Mouse (Mus musculus): ENCODE data around the gene Elk3. TPM values are rescaled to one million over a fixed set of nuclear protein-coding genes. Genes with fewer than 3 reads are reported as not detected.

Elk3 gene
- polyA plus RNA-seq, 1 experiment from 2014 or later, result 17.6 TPM

DNA sequence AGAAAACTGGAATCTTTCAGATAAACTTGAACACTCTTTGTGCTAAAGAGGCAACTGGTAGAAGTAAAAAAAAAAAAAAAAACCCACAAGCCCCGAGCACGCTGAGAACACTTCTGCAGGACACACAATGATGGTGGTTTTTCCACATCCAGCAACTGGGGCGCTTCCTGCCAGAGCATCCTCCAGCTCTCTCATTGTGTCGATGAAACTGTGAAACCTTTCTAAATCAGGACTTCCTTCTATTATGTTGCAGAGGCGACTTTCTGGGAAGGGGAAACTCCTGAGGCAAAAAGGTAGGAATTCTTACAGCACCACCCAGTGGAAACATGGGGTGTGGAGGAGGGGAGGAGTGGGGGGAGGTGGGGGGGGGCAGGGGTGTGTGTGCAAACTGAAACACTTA is 13.2 kb downstream of the Elk3 start:
- Histone ChIP-seq H3K4me3 (ENCODE audit: low read depth, low read length) (no peak overlapping the region), H3K4me2 (no peak overlapping the region), H3K27ac (ENCODE audit: low read depth, low read length) (no peak overlapping the region), H3K4me1 (replicated peaks; ENCODE audit: control insufficient read depth, insufficient read depth, low read length) (peaks cover 6% of the 10 kb centered on the region), H3K9ac (ENCODE audit: low read depth, low read length) (no peak overlapping the region), H3K9me3 (ENCODE audit: control insufficient read depth, low read length) (no peaks in the 10 kb centered on the region), H3K27me3 (replicated peaks; ENCODE audit: control insufficient read depth, insufficient read depth, low read length) (no peaks in the 10 kb centered on the region), H3K36me3 (ENCODE audit: control insufficient read depth, insufficient read depth, low read length) (no peaks in the 10 kb centered on the region)
- WGBS, result 34% methylated on average over 5 of the region's 5 CpGs
- no peak for ATAC-seq (replicated peaks; ENCODE audit: low FRiP score)
- no peak for DNase-seq (ENCODE audit: low spot score)

DNA sequence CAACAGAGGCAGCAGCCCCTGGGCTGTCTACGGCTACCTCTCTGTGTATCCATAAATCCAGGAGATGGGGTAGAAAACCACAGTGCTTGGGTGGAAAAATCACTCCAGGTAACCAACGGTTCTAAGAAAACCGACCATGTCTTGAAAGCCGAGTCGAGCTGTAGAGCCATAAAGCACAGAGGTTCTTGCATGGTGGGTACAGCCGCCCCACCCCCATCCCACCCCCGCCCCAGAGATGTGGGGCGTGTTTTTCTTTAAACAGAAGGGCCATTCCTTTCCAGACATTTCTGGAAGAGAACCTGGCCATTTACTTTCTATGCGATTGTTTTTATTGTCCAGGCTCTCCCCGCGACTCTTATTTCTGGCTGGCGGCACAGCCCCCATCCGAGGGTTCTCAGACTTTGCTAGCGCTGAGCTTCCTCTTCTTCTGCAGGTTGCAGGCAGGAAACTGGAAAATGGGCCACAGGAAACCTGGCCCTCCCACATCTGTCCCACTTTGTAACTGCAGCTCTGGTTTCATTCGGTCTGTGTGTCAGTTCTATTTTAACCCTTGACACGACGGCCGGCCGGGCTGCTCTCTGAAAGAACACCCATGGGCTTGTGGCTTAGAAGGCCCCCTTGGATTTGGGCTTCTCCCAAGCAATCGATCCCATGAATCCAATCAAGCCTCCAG is 16.3 kb downstream of the Elk3 start:
- peak overlapping the region; percentile 45 for H3K4me2 ChIP-seq
- peaks cover 9% of the 10 kb centered on the region for H3K4me1 ChIP-seq (replicated peaks; ENCODE audit: control insufficient read depth, insufficient read depth, low read length)
- ATAC-seq (replicated peaks; ENCODE audit: low FRiP score), result no peak
- H3K27me3 ChIP-seq (replicated peaks; ENCODE audit: control insufficient read depth, insufficient read depth, low read length), result no peaks in the 10 kb centered on the region
- peak overlapping the region; percentile 25; the same call in 1 of the 2 replicates for H3K27ac ChIP-seq (ENCODE audit: low read depth, low read length)
- H3K9me3 ChIP-seq (ENCODE audit: control insufficient read depth, low read length), result no peaks in the 10 kb centered on the region
- H3K4me3 ChIP-seq (ENCODE audit: low read depth, low read length), result peak overlapping the region; percentile 19; the same call in 1 of the 2 replicates
- no peaks in the 10 kb centered on the region for H3K36me3 ChIP-seq (ENCODE audit: control insufficient read depth, insufficient read depth, low read length)
- 31% methylated on average over 20 of the region's 20 CpGs for WGBS
- no peak overlapping the region for H3K9ac ChIP-seq (ENCODE audit: low read depth, low read length)
- no peak for DNase-seq (ENCODE audit: low spot score)

DNA sequence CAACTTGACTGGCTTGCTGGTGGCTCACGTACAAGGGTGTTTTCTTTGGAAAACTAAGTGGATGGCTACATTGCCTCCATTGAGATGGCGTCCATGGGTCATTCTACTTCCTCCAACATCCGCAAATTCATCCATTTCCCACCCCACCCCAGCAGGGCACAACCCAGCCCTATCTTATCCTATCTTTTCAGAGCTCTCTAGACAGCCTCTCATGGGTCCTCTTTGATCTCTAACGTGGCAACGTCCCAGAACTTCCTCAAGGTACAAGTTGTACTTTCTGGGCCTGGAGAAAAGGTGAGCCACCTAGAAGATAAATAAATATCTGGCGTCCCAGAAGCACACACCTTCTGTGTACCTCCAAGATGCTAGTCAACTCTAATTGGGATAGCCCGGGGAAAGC is 17.3 kb downstream of the Elk3 start:
- H3K36me3 ChIP-seq (ENCODE audit: control insufficient read depth, insufficient read depth, low read length), result no peaks in the 10 kb centered on the region
- H3K9me3 ChIP-seq (ENCODE audit: control insufficient read depth, low read length), result no peaks in the 10 kb centered on the region
- H3K4me2 ChIP-seq, result no peak overlapping the region
- H3K27ac ChIP-seq (ENCODE audit: low read depth, low read length), result no peak overlapping the region
- DNase-seq (ENCODE audit: low spot score), result no peak
- H3K27me3 ChIP-seq (replicated peaks; ENCODE audit: control insufficient read depth, insufficient read depth, low read length), result no peaks in the 10 kb centered on the region
- ATAC-seq (replicated peaks; ENCODE audit: low FRiP score), result no peak
- no peak overlapping the region for H3K9ac ChIP-seq (ENCODE audit: low read depth, low read length)
- 47% methylated on average over 7 of the region's 7 CpGs for WGBS
- no peak overlapping the region for H3K4me3 ChIP-seq (ENCODE audit: low read depth, low read length)
- peaks cover 9% of the 10 kb centered on the region for H3K4me1 ChIP-seq (replicated peaks; ENCODE audit: control insufficient read depth, insufficient read depth, low read length)

DNA sequence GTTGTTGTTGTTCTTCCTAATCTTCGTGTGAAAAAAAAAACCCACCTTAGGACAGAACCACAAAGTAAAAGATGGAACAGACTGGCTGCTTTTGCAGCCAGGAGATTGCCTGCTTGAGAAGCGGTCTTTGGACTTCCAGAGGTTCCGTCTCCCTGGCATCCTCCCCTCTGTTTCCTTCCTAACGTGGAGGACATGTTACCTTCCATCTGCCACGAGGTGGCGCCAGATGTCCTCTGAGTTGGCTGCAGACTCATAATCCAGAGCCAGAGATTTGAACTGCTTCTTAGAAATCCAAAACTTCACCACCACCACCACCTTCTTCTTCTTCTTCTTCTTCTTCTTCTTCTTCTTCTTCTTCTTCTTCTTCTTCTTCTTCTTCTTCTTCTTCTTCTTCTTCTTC is 19.1 kb downstream of the Elk3 start:
- no peak; the same call in 1 of the 2 replicates for ATAC-seq (replicated peaks; ENCODE audit: low FRiP score)
- no peak overlapping the region for H3K27ac ChIP-seq (ENCODE audit: low read depth, low read length)
- H3K9me3 ChIP-seq (ENCODE audit: control insufficient read depth, low read length), result no peaks in the 10 kb centered on the region
- 0 out of 2 replicates have a peak overlapping the region, but pooled peaks have one; percentile 1 for H3K4me2 ChIP-seq
- no peak overlapping the region for H3K9ac ChIP-seq (ENCODE audit: low read depth, low read length)
- no peaks in the 10 kb centered on the region; the same call in 1 of the 2 replicates for H3K36me3 ChIP-seq (ENCODE audit: control insufficient read depth, insufficient read depth, low read length)
- no peak overlapping the region for H3K4me3 ChIP-seq (ENCODE audit: low read depth, low read length)
- 10% methylated on average over 6 of the region's 6 CpGs for WGBS
- no peaks in the 10 kb centered on the region for H3K27me3 ChIP-seq (replicated peaks; ENCODE audit: control insufficient read depth, insufficient read depth, low read length)
- no peak for DNase-seq (ENCODE audit: low spot score)
- peaks cover 9% of the 10 kb centered on the region for H3K4me1 ChIP-seq (replicated peaks; ENCODE audit: control insufficient read depth, insufficient read depth, low read length)

DNA sequence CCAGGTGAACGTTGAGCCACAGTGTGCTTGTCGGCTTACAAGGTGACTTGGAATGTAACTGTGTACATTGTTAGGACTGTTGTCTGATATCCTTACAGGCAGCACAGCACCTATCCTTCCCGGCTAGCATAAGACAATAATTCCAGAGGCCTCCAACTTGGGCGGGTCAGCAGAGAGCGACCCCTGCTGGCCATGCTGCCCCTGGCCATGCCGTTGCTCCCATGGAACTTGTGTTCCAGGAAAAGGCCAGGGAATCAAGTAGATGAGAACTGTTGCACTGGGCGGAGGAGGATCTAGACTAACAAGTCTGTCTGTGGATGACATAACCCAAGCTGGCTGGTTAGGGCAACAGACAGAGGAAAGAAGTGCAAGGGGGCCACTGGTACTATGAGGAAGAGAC is 19.6 kb downstream of the Elk3 start:
- ATAC-seq (replicated peaks; ENCODE audit: low FRiP score) (no peak; the same call in 1 of the 2 replicates), DNase-seq (ENCODE audit: low spot score) (no peak)
- Histone ChIP-seq H3K36me3 (ENCODE audit: control insufficient read depth, insufficient read depth, low read length) (no peaks in the 10 kb centered on the region; the same call in 1 of the 2 replicates), H3K9ac (ENCODE audit: low read depth, low read length) (no peak overlapping the region), H3K4me2 (no peak overlapping the region), H3K4me1 (replicated peaks; ENCODE audit: control insufficient read depth, insufficient read depth, low read length) (peaks cover 8% of the 10 kb centered on the region), H3K4me3 (ENCODE audit: low read depth, low read length) (no peak overlapping the region), H3K27me3 (replicated peaks; ENCODE audit: control insufficient read depth, insufficient read depth, low read length) (no peaks in the 10 kb centered on the region), H3K9me3 (ENCODE audit: control insufficient read depth, low read length) (no peaks in the 10 kb centered on the region), H3K27ac (ENCODE audit: low read depth, low read length) (no peak overlapping the region)
- 55% methylated on average over 7 of the region's 7 CpGs for WGBS

DNA sequence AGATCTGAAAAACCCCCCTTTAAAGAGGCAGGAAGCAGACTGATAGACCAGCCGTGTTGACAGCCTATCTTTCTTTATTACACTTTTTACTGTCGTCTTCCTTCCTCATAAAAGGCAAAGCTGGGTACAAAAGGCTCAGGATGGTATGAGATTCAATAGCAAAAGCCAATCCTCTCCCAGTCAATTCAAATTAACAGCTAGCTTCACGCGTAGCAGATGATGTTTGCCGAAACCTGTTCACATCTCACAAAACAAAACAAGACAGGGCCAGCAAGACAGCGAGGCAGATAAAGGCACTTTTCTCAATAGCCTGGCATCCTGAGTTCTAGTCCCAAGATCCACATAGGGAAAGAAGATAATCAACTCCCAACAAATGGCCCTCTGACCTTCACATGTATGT is 21.5 kb downstream of the Elk3 start:
- H3K36me3 ChIP-seq (ENCODE audit: control insufficient read depth, insufficient read depth, low read length), result no peaks in the 10 kb centered on the region; the same call in 1 of the 2 replicates
- H3K9me3 ChIP-seq (ENCODE audit: control insufficient read depth, low read length), result no peaks in the 10 kb centered on the region
- H3K27ac ChIP-seq (ENCODE audit: low read depth, low read length), result no peak overlapping the region
- H3K4me1 ChIP-seq (replicated peaks; ENCODE audit: control insufficient read depth, insufficient read depth, low read length), result peaks cover 10% of the 10 kb centered on the region
- H3K4me3 ChIP-seq (ENCODE audit: low read depth, low read length), result no peak overlapping the region
- no peaks in the 10 kb centered on the region for H3K27me3 ChIP-seq (replicated peaks; ENCODE audit: control insufficient read depth, insufficient read depth, low read length)
- no peak overlapping the region for H3K9ac ChIP-seq (ENCODE audit: low read depth, low read length)
- DNase-seq (ENCODE audit: low spot score) (no peak), ATAC-seq (replicated peaks; ENCODE audit: low FRiP score) (no peak)
- WGBS, result 77% methylated on average over 6 of the region's 6 CpGs
- no peak overlapping the region for H3K4me2 ChIP-seq

DNA sequence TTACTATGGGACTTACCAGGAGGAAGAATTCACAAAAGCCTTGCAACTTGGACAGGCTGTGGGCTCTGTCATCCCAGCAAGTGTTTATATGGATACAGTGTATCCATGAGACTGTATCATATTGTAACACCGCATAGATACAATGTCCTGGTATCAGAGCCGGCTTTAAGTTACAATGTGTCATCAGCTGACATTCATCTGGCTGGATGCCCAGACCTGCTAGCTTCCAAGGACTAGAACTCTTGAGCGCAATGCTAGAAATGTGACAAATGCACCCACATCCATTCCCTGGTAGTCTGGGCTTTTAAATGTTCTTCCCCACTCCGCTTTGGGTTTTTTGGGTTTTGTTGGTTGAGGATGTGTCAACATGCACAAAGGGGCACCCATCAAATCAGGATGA is 22.6 kb downstream of the Elk3 start:
- Histone ChIP-seq H3K4me1 (replicated peaks; ENCODE audit: control insufficient read depth, insufficient read depth, low read length) (peaks cover 10% of the 10 kb centered on the region), H3K36me3 (ENCODE audit: control insufficient read depth, insufficient read depth, low read length) (no peaks in the 10 kb centered on the region; the same call in 1 of the 2 replicates), H3K9ac (ENCODE audit: low read depth, low read length) (no peak overlapping the region), H3K4me2 (no peak overlapping the region), H3K27me3 (replicated peaks; ENCODE audit: control insufficient read depth, insufficient read depth, low read length) (no peaks in the 10 kb centered on the region), H3K9me3 (ENCODE audit: control insufficient read depth, low read length) (no peaks in the 10 kb centered on the region), H3K4me3 (ENCODE audit: low read depth, low read length) (no peak overlapping the region), H3K27ac (ENCODE audit: low read depth, low read length) (no peak overlapping the region)
- ATAC-seq (replicated peaks; ENCODE audit: low FRiP score) (no peak), DNase-seq (ENCODE audit: low spot score) (no peak)
- 83% methylated on average over 4 of the region's 4 CpGs for WGBS

DNA sequence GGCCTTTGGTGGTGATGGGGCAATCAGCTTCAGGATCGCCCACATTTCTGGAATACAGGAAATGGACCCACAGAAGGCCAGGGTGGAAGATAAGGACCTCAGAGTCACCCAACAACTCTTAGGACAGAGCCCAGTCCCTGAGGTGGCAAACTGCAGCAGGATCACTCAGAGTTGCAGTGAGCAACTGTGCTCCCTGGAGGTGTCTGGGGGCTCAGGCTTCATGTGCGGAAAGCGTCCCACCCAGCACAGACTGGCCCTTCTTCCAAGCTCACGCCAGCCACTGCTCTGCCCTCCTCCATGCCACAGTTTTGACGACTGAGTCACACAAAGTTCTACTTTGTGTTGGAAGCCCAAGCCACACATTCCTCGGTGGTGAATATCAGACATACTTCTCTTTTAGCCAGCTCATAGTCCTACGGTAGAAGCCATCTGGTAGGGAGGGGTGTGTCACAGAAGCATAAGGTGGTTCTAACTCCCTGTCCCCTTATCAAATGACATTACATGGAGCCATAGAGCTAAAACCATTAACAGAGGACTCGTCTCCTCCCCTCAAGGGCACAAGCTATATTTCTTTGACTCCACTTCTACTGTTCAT is 23.3 kb downstream of the Elk3 start:
- Histone ChIP-seq H3K27ac (ENCODE audit: low read depth, low read length) (no peak overlapping the region), H3K27me3 (replicated peaks; ENCODE audit: control insufficient read depth, insufficient read depth, low read length) (no peaks in the 10 kb centered on the region), H3K36me3 (ENCODE audit: control insufficient read depth, insufficient read depth, low read length) (no peaks in the 10 kb centered on the region; the same call in 1 of the 2 replicates), H3K4me1 (replicated peaks; ENCODE audit: control insufficient read depth, insufficient read depth, low read length) (peaks cover 10% of the 10 kb centered on the region), H3K9ac (ENCODE audit: low read depth, low read length) (no peak overlapping the region), H3K9me3 (ENCODE audit: control insufficient read depth, low read length) (no peaks in the 10 kb centered on the region), H3K4me3 (ENCODE audit: low read depth, low read length) (no peak overlapping the region), H3K4me2 (no peak overlapping the region)
- ATAC-seq (replicated peaks; ENCODE audit: low FRiP score) (no peak), DNase-seq (ENCODE audit: low spot score) (no peak)
- 77% methylated on average over 8 of the region's 8 CpGs for WGBS

DNA sequence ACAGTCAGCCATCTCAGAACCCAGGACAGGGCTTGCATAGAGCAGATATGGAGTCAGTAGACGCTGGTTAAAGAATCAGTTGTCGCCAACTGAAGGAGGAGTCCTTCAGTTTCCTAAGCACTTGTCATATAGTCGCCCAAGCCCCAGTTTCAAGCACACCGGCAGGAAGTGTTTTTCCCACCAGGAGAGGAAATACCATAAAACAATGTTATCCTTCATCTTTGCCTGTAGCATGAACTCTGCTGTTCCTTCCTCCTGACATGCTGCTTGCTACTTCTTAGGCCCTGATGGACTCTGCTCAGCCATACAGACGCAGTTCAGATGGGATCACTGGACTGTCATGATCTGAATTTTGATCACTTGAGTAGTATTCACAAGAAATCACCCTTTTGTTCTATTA is 25.4 kb downstream of the Elk3 start:
- Histone ChIP-seq H3K4me2 (no peak overlapping the region), H3K36me3 (ENCODE audit: control insufficient read depth, insufficient read depth, low read length) (no peaks in the 10 kb centered on the region; the same call in 1 of the 2 replicates), H3K9ac (ENCODE audit: low read depth, low read length) (no peak overlapping the region), H3K4me1 (replicated peaks; ENCODE audit: control insufficient read depth, insufficient read depth, low read length) (peaks cover 6% of the 10 kb centered on the region), H3K27me3 (replicated peaks; ENCODE audit: control insufficient read depth, insufficient read depth, low read length) (no peaks in the 10 kb centered on the region), H3K27ac (ENCODE audit: low read depth, low read length) (no peak overlapping the region; the same call in 1 of the 2 replicates), H3K4me3 (ENCODE audit: low read depth, low read length) (no peak overlapping the region), H3K9me3 (ENCODE audit: control insufficient read depth, low read length) (no peaks in the 10 kb centered on the region)
- WGBS, result 46% methylated on average over 5 of the region's 5 CpGs
- no peak for DNase-seq (ENCODE audit: low spot score)
- peak; percentile 7; the same call in 1 of the 2 replicates for ATAC-seq (replicated peaks; ENCODE audit: low FRiP score)

Data from liver, embryonic 11.5 days (tissue).